Mouse (Mus musculus): ENCODE measurements at regions not wholly inside any gene's neighbourhood (a gene's known extent, or its start where the extent isn't known, plus 50 kb on each side); places are given as distances from the start of the nearest gene placed in this dataset.

GRCm38 (mm10) chr10:118782646-118783045 is 87.4 kb downstream of the Dyrk2 start:
- TF ChIP-seq CTCF (IDR thresholded peaks at IDR 0.05; ENCODE audit: low read depth) (no peak), EP300 (IDR thresholded peaks at IDR 0.05; ENCODE audit: low read depth) (no peak)
- ATAC-seq = no peak
- Histone ChIP-seq H3K27ac (ENCODE audit: low read depth) (no peak overlapping the region), H3K4me1 (ENCODE audit: insufficient read depth) (no peaks in the 10 kb centered on the region), H3K9me3 (ENCODE audit: low read length) (no peaks in the 10 kb centered on the region), H3K36me3 (replicated peaks; ENCODE audit: insufficient read depth, low read length) (no peaks in the 10 kb centered on the region), H3K4me3 (ENCODE audit: low read depth, low read length) (no peak overlapping the region), H3K27me3 (ENCODE audit: insufficient read depth, low read length) (no peaks in the 10 kb centered on the region), H3K9ac (replicated peaks) (no peak overlapping the region), H3K4me2 (ENCODE audit: low read depth, low read length) (no peak overlapping the region)
- DNase-seq = no peak
- 71% methylated on average over 6 of the region's 6 CpGs for WGBS (ENCODE audit: insufficient replicate concordance)

GRCm38 (mm10) chr10:118787280-118787690 is 82.7 kb downstream of the Dyrk2 start:
- no peaks in the 10 kb centered on the region for H3K4me1 ChIP-seq (ENCODE audit: insufficient read depth)
- H3K9me3 ChIP-seq (ENCODE audit: low read length) = no peaks in the 10 kb centered on the region
- H3K9ac ChIP-seq (replicated peaks) = no peak overlapping the region
- 76% methylated on average over 8 of the region's 8 CpGs for WGBS (ENCODE audit: insufficient replicate concordance)
- TF ChIP-seq CTCF (IDR thresholded peaks at IDR 0.05; ENCODE audit: low read depth) (no peak), EP300 (IDR thresholded peaks at IDR 0.05; ENCODE audit: low read depth) (no peak)
- H3K4me2 ChIP-seq (ENCODE audit: low read depth, low read length) = no peak overlapping the region
- no peak overlapping the region for H3K27ac ChIP-seq (ENCODE audit: low read depth)
- H3K4me3 ChIP-seq (ENCODE audit: low read depth, low read length) = no peak overlapping the region
- no peak for DNase-seq
- no peak for ATAC-seq
- H3K36me3 ChIP-seq (replicated peaks; ENCODE audit: insufficient read depth, low read length) = no peaks in the 10 kb centered on the region
- H3K27me3 ChIP-seq (ENCODE audit: insufficient read depth, low read length) = no peaks in the 10 kb centered on the region

DNA sequence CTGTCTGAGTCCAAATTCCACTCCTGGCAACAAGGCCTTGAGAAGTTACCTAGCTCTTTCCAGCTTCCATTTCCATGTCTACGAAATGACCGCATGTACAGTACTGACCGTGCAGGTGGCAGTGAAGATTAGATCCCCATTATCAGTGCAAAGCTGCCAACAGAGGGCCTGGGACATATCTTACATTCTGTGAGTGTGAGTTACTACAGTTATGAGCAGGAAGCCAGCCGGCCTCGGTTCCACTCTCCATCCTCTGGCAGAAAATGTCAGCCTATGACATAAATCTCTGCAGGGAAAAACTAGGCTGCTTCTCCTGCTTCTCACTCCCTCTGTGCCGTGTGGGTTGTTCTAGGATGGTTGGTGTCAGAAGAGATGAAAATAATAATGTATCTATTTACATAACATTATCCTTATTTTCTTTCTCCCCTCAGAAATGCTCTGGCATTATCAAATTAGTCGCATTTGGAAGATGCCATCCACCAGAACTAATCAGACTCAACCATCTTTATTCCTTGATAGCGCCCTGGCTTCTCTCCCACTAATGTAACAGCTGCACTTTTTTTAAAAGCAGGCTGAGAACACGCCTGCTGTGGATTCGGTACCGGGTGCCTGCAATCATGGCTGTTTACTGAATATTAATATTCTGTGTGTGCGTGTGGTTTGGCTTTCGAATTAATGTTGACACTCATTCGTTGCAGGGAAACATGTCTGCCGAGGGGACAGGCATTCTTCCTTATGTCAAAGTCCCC is 77.5 kb downstream of the Dyrk2 start:
- ATAC-seq (no peak), DNase-seq (no peak)
- Histone ChIP-seq H3K27me3 (ENCODE audit: insufficient read depth, low read length) (no peaks in the 10 kb centered on the region), H3K9ac (replicated peaks) (no peak overlapping the region), H3K4me1 (ENCODE audit: insufficient read depth) (0 out of 2 replicates have a peak, but pooled peaks cover 2% of the 10 kb centered on the region), H3K9me3 (ENCODE audit: low read length) (no peaks in the 10 kb centered on the region), H3K4me2 (ENCODE audit: low read depth, low read length) (no peak overlapping the region), H3K4me3 (ENCODE audit: low read depth, low read length) (no peak overlapping the region), H3K27ac (ENCODE audit: low read depth) (no peak overlapping the region), H3K36me3 (replicated peaks; ENCODE audit: insufficient read depth, low read length) (no peaks in the 10 kb centered on the region)
- TF ChIP-seq EP300 (IDR thresholded peaks at IDR 0.05; ENCODE audit: low read depth) = no peak
- WGBS (ENCODE audit: insufficient replicate concordance) = 74% methylated on average over 15 of the region's 15 CpGs

DNA sequence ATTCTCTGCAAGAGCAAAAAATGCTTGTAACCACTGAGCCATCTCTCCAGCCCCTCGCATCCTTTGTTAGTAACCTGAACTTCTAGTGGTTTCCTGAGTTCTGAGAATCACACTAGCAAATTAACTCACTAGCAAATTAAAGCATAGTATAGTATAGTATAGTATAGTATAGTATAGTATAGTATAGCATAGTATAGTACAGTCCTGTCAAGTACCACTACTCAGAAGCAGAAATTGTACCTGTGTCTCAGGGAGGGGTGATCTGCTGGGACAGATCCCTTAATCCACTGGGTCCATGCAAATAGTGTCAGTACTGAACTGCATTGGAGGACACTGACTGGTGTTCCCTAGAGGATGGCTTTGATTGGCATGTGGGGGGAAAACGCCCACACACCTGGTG is 76.2 kb downstream of the Dyrk2 start:
- H3K9ac ChIP-seq (replicated peaks) = no peak overlapping the region
- no peak overlapping the region for H3K4me2 ChIP-seq (ENCODE audit: low read depth, low read length)
- no peaks in the 10 kb centered on the region for H3K9me3 ChIP-seq (ENCODE audit: low read length)
- ATAC-seq = no peak
- H3K27me3 ChIP-seq (ENCODE audit: insufficient read depth, low read length) = no peaks in the 10 kb centered on the region
- H3K4me3 ChIP-seq (ENCODE audit: low read depth, low read length) = no peak overlapping the region
- DNase-seq = no peak
- WGBS (ENCODE audit: insufficient replicate concordance) = 74% methylated on average over 2 of the region's 2 CpGs
- 0 out of 2 replicates have a peak, but pooled peaks cover 2% of the 10 kb centered on the region for H3K4me1 ChIP-seq (ENCODE audit: insufficient read depth)
- H3K36me3 ChIP-seq (replicated peaks; ENCODE audit: insufficient read depth, low read length) = no peaks in the 10 kb centered on the region
- TF ChIP-seq CTCF (IDR thresholded peaks at IDR 0.05; ENCODE audit: low read depth) = no peak
- TF ChIP-seq EP300 (IDR thresholded peaks at IDR 0.05; ENCODE audit: low read depth) = no peak
- H3K27ac ChIP-seq (ENCODE audit: low read depth) = no peak overlapping the region

DNA sequence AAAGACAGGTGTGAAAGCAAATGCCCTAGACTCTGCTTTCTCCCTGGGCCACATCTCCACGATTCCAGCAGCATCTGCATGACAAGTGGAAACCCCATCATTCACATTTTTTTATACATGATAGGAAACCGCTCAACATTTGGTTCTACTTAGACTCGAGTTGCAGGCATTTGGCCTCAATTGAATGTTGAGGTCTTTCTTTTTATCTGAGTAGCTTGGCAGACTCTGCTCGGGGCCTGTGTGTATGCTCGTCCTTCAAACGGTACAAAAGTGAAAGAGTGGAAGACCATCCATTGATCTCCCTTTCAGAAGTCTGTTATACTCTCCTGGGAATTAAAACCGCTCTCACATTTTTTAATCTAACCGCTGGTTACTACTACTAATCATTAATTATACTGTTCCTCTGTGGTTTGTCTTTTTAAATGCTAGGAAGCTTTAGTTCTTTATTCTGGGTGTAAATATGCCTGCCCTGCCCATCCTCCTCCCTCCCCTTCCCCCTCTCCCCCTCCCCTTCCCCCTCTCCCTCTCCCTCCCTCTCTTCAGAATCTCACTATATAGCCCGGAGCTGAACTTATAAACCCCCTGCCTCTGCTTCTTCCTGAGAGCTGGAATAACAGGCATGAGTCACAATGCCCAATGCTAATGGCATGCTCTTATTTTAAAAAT is 75.5 kb downstream of the Dyrk2 start:
- no peak overlapping the region for H3K4me3 ChIP-seq (ENCODE audit: low read depth, low read length)
- H3K9ac ChIP-seq (replicated peaks) = no peak overlapping the region
- no peaks in the 10 kb centered on the region for H3K9me3 ChIP-seq (ENCODE audit: low read length)
- DNase-seq (no peak), ATAC-seq (no peak)
- H3K4me2 ChIP-seq (ENCODE audit: low read depth, low read length) = no peak overlapping the region
- 0 out of 2 replicates have a peak, but pooled peaks cover 2% of the 10 kb centered on the region for H3K4me1 ChIP-seq (ENCODE audit: insufficient read depth)
- H3K27ac ChIP-seq (ENCODE audit: low read depth) = no peak overlapping the region
- H3K27me3 ChIP-seq (ENCODE audit: insufficient read depth, low read length) = no peaks in the 10 kb centered on the region
- TF ChIP-seq CTCF (IDR thresholded peaks at IDR 0.05; ENCODE audit: low read depth) = no peak
- no peak for TF ChIP-seq EP300 (IDR thresholded peaks at IDR 0.05; ENCODE audit: low read depth)
- 62% methylated on average over 9 of the region's 9 CpGs for WGBS (ENCODE audit: insufficient replicate concordance)
- H3K36me3 ChIP-seq (replicated peaks; ENCODE audit: insufficient read depth, low read length) = no peaks in the 10 kb centered on the region

DNA sequence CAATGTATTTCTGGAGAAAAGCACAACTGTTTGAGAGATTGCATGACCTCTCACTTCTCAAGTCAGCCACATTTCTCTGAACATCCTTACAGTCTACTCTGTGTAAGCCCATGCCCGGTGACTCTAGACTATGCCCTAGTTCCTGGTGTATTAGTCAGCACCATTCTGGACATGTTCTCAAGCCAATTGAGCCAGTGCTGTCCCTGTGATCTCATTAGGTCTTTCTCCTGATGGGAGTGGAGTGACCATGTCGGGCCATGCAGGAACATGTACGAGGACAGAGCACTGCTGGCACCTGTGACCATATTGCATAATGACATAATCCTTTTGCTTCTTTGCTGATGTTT is 75.0 kb downstream of the Dyrk2 start:
- ATAC-seq (no peak), DNase-seq (no peak)
- Histone ChIP-seq H3K36me3 (replicated peaks; ENCODE audit: insufficient read depth, low read length) (no peaks in the 10 kb centered on the region), H3K4me1 (ENCODE audit: insufficient read depth) (0 out of 2 replicates have a peak, but pooled peaks cover 2% of the 10 kb centered on the region), H3K9ac (replicated peaks) (no peak overlapping the region), H3K9me3 (ENCODE audit: low read length) (no peaks in the 10 kb centered on the region), H3K4me3 (ENCODE audit: low read depth, low read length) (no peak overlapping the region), H3K4me2 (ENCODE audit: low read depth, low read length) (no peak overlapping the region), H3K27ac (ENCODE audit: low read depth) (no peak overlapping the region), H3K27me3 (ENCODE audit: insufficient read depth, low read length) (no peaks in the 10 kb centered on the region)
- no peak for TF ChIP-seq EP300 (IDR thresholded peaks at IDR 0.05; ENCODE audit: low read depth)
- TF ChIP-seq CTCF (IDR thresholded peaks at IDR 0.05; ENCODE audit: low read depth) = no peak
- WGBS (ENCODE audit: insufficient replicate concordance) = 77% methylated on average over 3 of the region's 3 CpGs
